In genomic region chr6:4663516-4663915, GRCm38 (mm10) we compare ENCODE assay signal across 23 mouse cellular contexts.
DNase-seq lines count a peak whose midpoint lies in the region; ATAC-seq and TF ChIP-seq lines count a peak whose summit lies in the region.
"Had no signal": no experiment of that assay in that cellular context is flagged by ENCODE, and none has a peak within 500 bp of the region (broad histone marks: within the 10 kb centered on the region; RNA-seq: fewer than 3 reads in every experiment).

No protein-coding gene starts in this region.

- no peak overlapping the region for H3K4me3 ChIP-seq in CH12.LX (replicated peaks in 1 of 3; ENCODE audit: low read depth in 2 of 3, low read length in 2 of 3, poor library complexity in 1 of 3)
- H3K4me3 ChIP-seq: embryonic facial prominence, embryonic 12.5 days; erythroblast, embryonic 14.5 days; limb, embryonic 13.5 days; liver, embryonic 13.5 days; midbrain, embryonic 12.5 days had no signal

- no peak overlapping the region for H3K9ac ChIP-seq in CH12.LX (ENCODE audit: insufficient read depth, low read depth)
- H3K9ac ChIP-seq: embryonic facial prominence, embryonic 12.5 days; limb, embryonic 13.5 days; liver, embryonic 13.5 days; lung, embryonic 14.5 days; midbrain, embryonic 12.5 days had no signal

- no peaks in the 10 kb centered on the region for H3K9me3 ChIP-seq in CH12.LX (replicated peaks; ENCODE audit: low read length)
- H3K9me3 ChIP-seq: embryonic facial prominence, embryonic 12.5 days; limb, embryonic 13.5 days; liver, embryonic 13.5 days; midbrain, embryonic 12.5 days had no signal

- dilution Hi-C loops in CH12.LX (cut with MboI; ENCODE audit: extremely low pct_ligation_motif_present, extremely low pct_unique_long_range_greater_than_20kb, low sequenced_read_pairs): no loop called here

- TF ChIP-seq EP300 in CH12.LX (IDR thresholded peaks at IDR 0.05; ENCODE audit: low read length): no peak

- TF ChIP-seq POLR2A in CH12.LX (IDR thresholded peaks at IDR 0.05; ENCODE audit: low read depth, low read length): no peak

- H3K79me2 ChIP-seq in CH12.LX (replicated peaks; ENCODE audit: control insufficient read depth, extremely low read depth, insufficient read depth, poor library complexity, severe bottlenecking): no peaks in the 10 kb centered on the region

- in situ Hi-C loops in CH12.LX (cut with MboI; ENCODE audit: low pct_ligation_motif_present, low pct_unique_long_range_greater_than_20kb, low sequenced_read_pairs): loop anchor here (25.0 kb wide), 2 partner anchors 449 to 724 kb away; partner anchors contain the start of gene Asb4

- no peak for TF ChIP-seq RAD21 in CH12.LX (IDR thresholded peaks at IDR 0.05; ENCODE audit: low read depth, low read length)

- 0 out of 2 replicates have a peak, but pooled peaks have one; percentile 29 for ATAC-seq in megakaryocyte, adult 5-6 weeks (ENCODE audit: poor library complexity, severe bottlenecking)
- ATAC-seq: forebrain, embryonic 14.5 days had no signal

- peaks cover 15% of the 10 kb centered on the region for H3K27me3 ChIP-seq in CH12.LX (replicated peaks)
- H3K27me3 ChIP-seq: embryonic facial prominence, embryonic 12.5 days; limb, embryonic 13.5 days; liver, embryonic 13.5 days; midbrain, embryonic 12.5 days had no signal

- peaks cover 9 to 20% of the 10 kb centered on the region in 2 experiments for H3K4me1 ChIP-seq in CH12.LX (ENCODE audit: control insufficient read depth in 1 of 2, insufficient read depth in 2 of 2)
- H3K4me1 ChIP-seq: embryonic facial prominence, embryonic 12.5 days; limb, embryonic 13.5 days; midbrain, embryonic 12.5 days had no signal

- H3K36me3 ChIP-seq in CH12.LX (replicated peaks in 1 of 2; ENCODE audit: control insufficient read depth in 1 of 2, insufficient read depth in 1 of 2, low read length in 1 of 2): no peaks in the 10 kb centered on the region
- H3K36me3 ChIP-seq: embryonic facial prominence, embryonic 12.5 days; limb, embryonic 13.5 days; liver, embryonic 13.5 days; midbrain, embryonic 12.5 days had no signal

- no peak overlapping the region for H3K4me2 ChIP-seq in CH12.LX (ENCODE audit: insufficient read depth, low read depth, poor library complexity, severe bottlenecking)
- H3K4me2 ChIP-seq: embryonic facial prominence, embryonic 12.5 days; limb, embryonic 13.5 days; liver, embryonic 13.5 days; lung, embryonic 14.5 days; midbrain, embryonic 12.5 days had no signal

- no peak for TF ChIP-seq CTCF in CH12.LX (conservative IDR thresholded peaks at IDR 0.05 in 1 of 2, IDR thresholded peaks at IDR 0.05 in 1 of 2; ENCODE audit: low read depth in 2 of 2, low read length in 2 of 2)

- no peak overlapping the region for H3K27ac ChIP-seq in CH12.LX (ENCODE audit: insufficient read depth, low read depth)
- H3K27ac ChIP-seq: embryonic facial prominence, embryonic 12.5 days; limb, embryonic 13.5 days; liver, embryonic 13.5 days; midbrain, embryonic 12.5 days; stomach, postnatal 0 days had no signal

- DNase-seq in adrenal gland, adult 2 months: peak; percentile 25
- no peak for DNase-seq in adrenal gland, adult 18-20 months (ENCODE audit: low spot score in 2 of 2)
- peak; percentile 4 for DNase-seq in CH12.LX (ENCODE audit: extremely low read depth)
- peak; percentile 17 for DNase-seq in c-Kit-positive CD71-positive TER-119-negative erythroid progenitor cells, embryonic 14.5 days (ENCODE audit: low read depth)
- no peak for DNase-seq in spleen, postnatal 14 days (ENCODE audit: low spot score in 2 of 2)
- DNase-seq in spleen, adult 12 weeks (ENCODE audit: low spot score): no peak
- DNase-seq in thymus, adult 18-20 months: no peak
- DNase-seq: cerebellum, adult 9-10 months; gastrocnemius, postnatal 25 days; kidney, adult 9 months; kidney, postnatal 4 days; liver, embryonic 13.5 days; lung, embryonic 14.5 days; lung, postnatal 4 days; retina, postnatal 1 day; thymus, postnatal 14 days had no signal

TF ChIP-seq in CH12.LX, 34 proteins besides CTCF, POLR2A, EP300 and RAD21:
- TF ChIP-seq USF2 (conservative IDR thresholded peaks at IDR 0.05; ENCODE audit: low read depth, low read length) (no peak), RCOR1 (conservative IDR thresholded peaks at IDR 0.05; ENCODE audit: low read depth, low read length) (no peak), TBP (conservative IDR thresholded peaks at IDR 0.05; ENCODE audit: low read depth, low read length) (no peak), MYC (IDR thresholded peaks at IDR 0.05; ENCODE audit: low read depth, low read length) (no peak), GABPA (IDR thresholded peaks at IDR 0.05; ENCODE audit: insufficient replicate concordance, low read depth, low read length) (no peak), MEF2A (IDR thresholded peaks at IDR 0.05; ENCODE audit: borderline replicate concordance, low read depth, low read length) (no peak), ELF1 (IDR thresholded peaks at IDR 0.05; ENCODE audit: low read depth, low read length) (no peak), UBTF (IDR thresholded peaks at IDR 0.05; ENCODE audit: low read depth, low read length) (no peak), MAX (IDR thresholded peaks at IDR 0.05; ENCODE audit: low read length) (no peak), CHD2 (IDR thresholded peaks at IDR 0.05; ENCODE audit: low read length) (no peak)

Comparison
In these comparisons a context has a peak if more than half of its experiments do, and no peak if none do; other contexts are left out.
1. DNase-seq: peak in adrenal gland, adult 2 months (single experiment), CH12.LX (single experiment) and c-Kit-positive CD71-positive TER-119-negative erythroid progenitor cells, embryonic 14.5 days (single experiment); none in adrenal gland, adult 18-20 months (0 of 2), spleen, postnatal 14 days (0 of 2), spleen, adult 12 weeks (single experiment) and thymus, adult 18-20 months (0 of 2).